Mouse (Mus musculus) bone marrow, adult 2 months (tissue): ENCODE data around the gene Clstn1.

ENCODE experiments used
- CTCF ChIP-seq: fragments of 200-500 bp; IDR thresholded peaks from 2 replicates; pipeline ENCODE4 v1.5.1; 2011; ENCODE audit warnings: low read length, control low read depth; ENCODE audit not compliant: control insufficient read depth, insufficient read depth
- POLR2A ChIP-seq: fragments of 200-500 bp; IDR thresholded peaks from 2 replicates; pipeline ENCODE4 v1.6.1; 2011; ENCODE audit warnings: low read depth, mild to moderate bottlenecking, control low read depth, low read length, borderline replicate concordance; ENCODE audit not compliant: control insufficient read depth

DNA sequence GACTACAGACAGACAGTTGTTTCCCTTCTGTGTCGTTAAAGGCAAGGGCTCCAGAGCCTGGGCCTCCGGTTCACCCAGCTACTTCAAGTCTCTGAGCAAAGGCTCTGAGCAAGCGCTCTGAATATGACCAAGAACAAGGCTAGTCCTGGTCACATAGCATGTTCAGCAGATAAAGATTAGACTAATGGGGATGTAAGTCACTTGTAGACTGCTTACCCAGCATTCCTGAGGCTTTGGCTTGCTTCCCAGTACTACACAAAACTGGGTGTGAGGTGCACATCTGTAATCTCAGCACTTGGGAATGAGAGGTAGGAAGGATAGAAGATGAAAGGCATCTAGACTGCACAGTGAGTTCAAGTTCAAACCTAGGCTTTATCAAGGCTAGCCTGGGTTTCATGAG lies 27.9 kb upstream of the Clstn1 start:
- no peak for TF ChIP-seq CTCF
- TF ChIP-seq POLR2A: no peak
